Mouse (Mus musculus) myocyte (in vitro differentiated cells): ENCODE data around the gene A2m. TPM values are rescaled to one million over a fixed set of nuclear protein-coding genes. Genes with fewer than 3 reads are reported as not detected.

ENCODE experiments used
- H3K27me3 ChIP-seq: one replicate; pipeline ENCODE4 v1.6.1; 2011; ENCODE audit not compliant: control insufficient read depth, insufficient read depth, insufficient read length
- H3K36me3 ChIP-seq: one replicate; pipeline ENCODE4 v1.6.1; 2011; ENCODE audit not compliant: control insufficient read depth, insufficient read depth
- H3K4me2 ChIP-seq: one replicate; pipeline ENCODE4 v1.6.1; 2011; ENCODE audit warnings: low read depth, control low read depth
- H3K4me3 ChIP-seq: one replicate; pipeline ENCODE4 v1.5.1; 2011; ENCODE audit warnings: mild to moderate bottlenecking, control low read depth, moderate library complexity
- H3K79me2 ChIP-seq: one replicate; pipeline ENCODE4 v1.6.1; 2011; ENCODE audit not compliant: control insufficient read depth, insufficient read depth
- H3ac ChIP-seq: one replicate; pipeline ENCODE4 v1.6.1; 2011; ENCODE audit not compliant: control insufficient read depth, insufficient read length
- CEBPB ChIP-seq: IDR thresholded peaks from 2 replicates; pipeline ENCODE4 v1.6.1; 2011; ENCODE audit warnings: mild to moderate bottlenecking, moderate library complexity; ENCODE audit not compliant: poor library complexity, insufficient read depth, severe bottlenecking
- E2F4 ChIP-seq: IDR thresholded peaks from one replicate; pipeline ENCODE4 v1.6.1; 2011; ENCODE audit warnings: mild to moderate bottlenecking, control low read depth, moderate library complexity; ENCODE audit not compliant: insufficient read depth
- MAX ChIP-seq: IDR thresholded peaks from one replicate; pipeline ENCODE4 v1.6.1; 2011; ENCODE audit warnings: low read depth, mild to moderate bottlenecking, control low read depth
- MYOD1 ChIP-seq, 3 experiments: IDR thresholded peaks; one replicate each; pipeline ENCODE4 v1.6.1; 2011; ENCODE audit warnings: control low read depth in 2 of 3, low read depth in 2 of 3, mild to moderate bottlenecking in 2 of 3, moderate library complexity in 1 of 3; ENCODE audit not compliant: insufficient read length in 2 of 3, control insufficient read depth in 1 of 3
- MYOG ChIP-seq, 3 experiments: IDR thresholded peaks; one replicate each; pipeline ENCODE4 v1.6.1; 2011; ENCODE audit warnings: control low read depth in 2 of 3, low read depth in 2 of 3, mild to moderate bottlenecking in 2 of 3; ENCODE audit not compliant: insufficient read length in 2 of 3, control insufficient read depth in 1 of 3, insufficient read depth in 1 of 3
- POLR2A ChIP-seq: IDR thresholded peaks from one replicate; pipeline ENCODE4 v1.6.1; 2011; ENCODE audit warnings: low read depth, mild to moderate bottlenecking, control low read depth, moderate library complexity; ENCODE audit not compliant: insufficient read length
- POLR2AphosphoS2 ChIP-seq: IDR thresholded peaks from one replicate; pipeline ENCODE4 v1.6.1; 2011; ENCODE audit warnings: low read depth, control low read depth; ENCODE audit not compliant: insufficient read length
- REST ChIP-seq: IDR thresholded peaks from one replicate; pipeline ENCODE4 v1.6.1; 2011; ENCODE audit warnings: mild to moderate bottlenecking, control low read depth, moderate library complexity; ENCODE audit not compliant: insufficient read depth, insufficient read length
- SRF ChIP-seq: IDR thresholded peaks from one replicate; pipeline ENCODE4 v1.6.1; 2011; ENCODE audit warnings: low read depth; ENCODE audit not compliant: control insufficient read depth, insufficient read length
- TCF12 ChIP-seq: IDR thresholded peaks from one replicate; pipeline ENCODE4 v1.6.1; 2011; ENCODE audit warnings: mild to moderate bottlenecking, control low read depth; ENCODE audit not compliant: poor library complexity, insufficient read depth, severe bottlenecking
- TCF3 ChIP-seq: IDR thresholded peaks from one replicate; pipeline ENCODE4 v1.6.1; 2011; ENCODE audit warnings: low read depth, control low read depth; ENCODE audit not compliant: insufficient read length
- USF1 ChIP-seq: IDR thresholded peaks from one replicate; pipeline ENCODE4 v1.6.1; 2011; ENCODE audit warnings: low read depth, mild to moderate bottlenecking, control low read depth, moderate library complexity
- polyA plus RNA-seq: library from polyadenylated mRNA; unstranded; fragments of >200 nt; fragmentation: generic; extraction: Trizol; gene quantifications from one replicate; pipeline ENCODE4 v1.2.1, GENCODE M21; 2012; ENCODE audit warnings: missing spikeins

Gene A2m
- polyA plus RNA-seq, result not detected

- Histone ChIP-seq H3K4me2 (no peak within 1 kb of the TSS), H3K79me2 (no peaks in the 10 kb centered on the region), H3K4me3 (no peak within 1 kb of the TSS), H3K27me3 (no peaks in the 10 kb centered on the region), H3K36me3 (no peaks in the 10 kb centered on the region), H3ac (no peak within 1 kb of the TSS)
- no peak for TF ChIP-seq USF1
- TF ChIP-seq SRF, result no peak
- no peak for TF ChIP-seq REST
- no peak for TF ChIP-seq MYOD1 (IDR thresholded peaks at IDR 0.05; ENCODE audit: control insufficient read depth in 1 of 3, insufficient read length in 2 of 3, low read depth in 2 of 3)
- no peak for TF ChIP-seq POLR2A
- TF ChIP-seq POLR2AphosphoS2, result no peak
- TF ChIP-seq E2F4, result no peak
- TF ChIP-seq TCF12, result no peak
- TF ChIP-seq MYOG (IDR thresholded peaks at IDR 0.05; ENCODE audit: control insufficient read depth in 1 of 3, insufficient read depth in 1 of 3, insufficient read length in 2 of 3, low read depth in 2 of 3), result no peak
- no peak for TF ChIP-seq TCF3
These were observed at the start of gene A2m for GRCm38 (mm10) chr6:121635076-121635475. A2m (plus strand) TSS chr6:121635376.

- H3K4me2 ChIP-seq, result no peak overlapping the region
- no peaks in the 10 kb centered on the region for H3K36me3 ChIP-seq
- H3K79me2 ChIP-seq, result no peaks in the 10 kb centered on the region
- no peaks in the 10 kb centered on the region for H3K27me3 ChIP-seq
- H3K4me3 ChIP-seq, result no peak overlapping the region
- no peak overlapping the region for H3ac ChIP-seq
- TF ChIP-seq TCF3 (no peak), USF1 (no peak), TCF12 (no peak), MYOG (IDR thresholded peaks at IDR 0.05; ENCODE audit: control insufficient read depth in 1 of 3, insufficient read depth in 1 of 3, insufficient read length in 2 of 3, low read depth in 2 of 3) (no peak), SRF (no peak), POLR2AphosphoS2 (no peak), CEBPB (no peak), REST (no peak), MYOD1 (IDR thresholded peaks at IDR 0.05; ENCODE audit: control insufficient read depth in 1 of 3, insufficient read length in 2 of 3, low read depth in 2 of 3) (no peak), POLR2A (no peak), E2F4 (no peak), MAX (no peak)
These were observed 45.0 kb upstream of the A2m start for GRCm38 (mm10) chr6:121590131-121590530.

GRCm38 (mm10) chr6:121600927-121601326 lies 34.2 kb upstream of the A2m start:
- Histone ChIP-seq H3ac (no peak overlapping the region), H3K79me2 (no peaks in the 10 kb centered on the region), H3K4me3 (no peak overlapping the region), H3K4me2 (no peak overlapping the region), H3K27me3 (no peaks in the 10 kb centered on the region), H3K36me3 (no peaks in the 10 kb centered on the region)
- TF ChIP-seq CEBPB (no peak), POLR2A (no peak), MAX (no peak), REST (no peak), USF1 (no peak), SRF (no peak), POLR2AphosphoS2 (no peak), MYOG (IDR thresholded peaks at IDR 0.05; ENCODE audit: control insufficient read depth in 1 of 3, insufficient read depth in 1 of 3, insufficient read length in 2 of 3, low read depth in 2 of 3) (no peak), TCF12 (no peak), MYOD1 (IDR thresholded peaks at IDR 0.05; ENCODE audit: control insufficient read depth in 1 of 3, insufficient read length in 2 of 3, low read depth in 2 of 3) (no peak), E2F4 (no peak), TCF3 (no peak)

- H3ac ChIP-seq, result no peak overlapping the region
- H3K4me3 ChIP-seq, result no peak overlapping the region
- no peaks in the 10 kb centered on the region for H3K27me3 ChIP-seq
- H3K4me2 ChIP-seq, result no peak overlapping the region
- no peaks in the 10 kb centered on the region for H3K36me3 ChIP-seq
- TF ChIP-seq MYOD1 (IDR thresholded peaks at IDR 0.05; ENCODE audit: control insufficient read depth in 1 of 3, insufficient read length in 2 of 3, low read depth in 2 of 3) (no peak), REST (no peak), POLR2AphosphoS2 (no peak), MAX (no peak), POLR2A (no peak)
- no peaks in the 10 kb centered on the region for H3K79me2 ChIP-seq
These were observed 27.3 kb upstream of the A2m start for GRCm38 (mm10) chr6:121607861-121608260.

- TF ChIP-seq POLR2A (no peak), E2F4 (no peak), MYOD1 (IDR thresholded peaks at IDR 0.05; ENCODE audit: control insufficient read depth in 1 of 3, insufficient read length in 2 of 3, low read depth in 2 of 3) (no peak), TCF12 (no peak), REST (no peak), SRF (no peak), TCF3 (no peak), USF1 (no peak)
- Histone ChIP-seq H3K4me2 (no peak overlapping the region), H3K79me2 (no peaks in the 10 kb centered on the region), H3K27me3 (no peaks in the 10 kb centered on the region), H3K4me3 (no peak overlapping the region), H3ac (no peak overlapping the region), H3K36me3 (no peaks in the 10 kb centered on the region)
These were observed 23.4 kb upstream of the A2m start for GRCm38 (mm10) chr6:121611796-121612195.
